8 mouse cellular contexts compared by ENCODE assay signal in the genomic region with DNA sequence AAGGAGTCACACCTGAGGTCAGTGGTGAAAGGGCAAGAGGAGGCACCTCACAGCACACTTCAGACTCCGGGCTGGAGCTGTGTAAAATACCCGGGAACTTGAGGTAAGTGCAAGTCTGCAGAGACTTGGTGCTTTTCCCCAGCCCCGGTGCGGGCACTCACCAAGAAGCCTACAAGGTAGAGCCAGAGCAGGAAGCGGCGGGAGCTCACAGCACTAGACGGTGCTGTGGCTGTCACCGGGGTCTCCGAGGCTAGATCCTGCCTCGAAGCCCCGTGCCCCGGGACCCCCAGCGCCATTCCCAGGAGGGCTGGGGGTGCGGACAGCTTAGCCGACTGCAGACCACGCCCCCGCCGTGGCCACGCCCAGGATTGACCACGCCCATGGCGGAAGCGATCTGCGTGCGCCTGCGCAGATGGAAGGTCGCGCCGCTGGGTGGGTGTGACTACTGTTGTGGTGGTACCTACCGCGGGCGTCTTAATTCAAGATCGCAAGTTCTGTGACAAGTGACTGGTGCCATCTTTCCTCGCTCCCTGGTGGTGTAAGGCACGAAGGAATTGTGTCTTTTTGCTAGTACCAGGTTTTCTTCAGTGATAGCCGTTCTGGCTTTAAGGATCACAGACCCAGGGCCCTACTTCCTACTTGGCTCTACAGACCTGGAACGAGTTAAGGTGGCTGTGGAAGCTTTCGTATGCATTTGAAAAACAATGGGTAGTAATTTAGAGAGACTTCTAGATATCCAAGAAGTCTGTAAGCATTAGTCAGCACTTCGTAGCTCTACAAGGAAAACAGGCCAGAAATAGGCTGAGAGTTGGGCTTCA. TPM values are rescaled to one million over a fixed set of nuclear protein-coding genes. Genes with fewer than 3 reads are reported as not detected.
A peak's percentile ranks its signal among the peaks of the same experiment; 100 is the strongest.
DNase-seq lines count a peak whose midpoint lies in the region; ATAC-seq lines count a peak whose summit lies in the region.

A gene (minus strand): TSS at position 364 of the 818 bp plus-strand sequence.

- no peak within 1 kb of the TSS for H3K27ac ChIP-seq in embryonic facial prominence, embryonic 11.5 days (replicated peaks; ENCODE audit: low read depth, low read length)
- H3K27ac ChIP-seq in limb, embryonic 10.5 days, result peak within 1 kb of the TSS; percentile 84
- H3K27ac ChIP-seq in midbrain, embryonic 12.5 days (replicated peaks), result no peak within 1 kb of the TSS

- no peaks in the 10 kb centered on the region for H3K9me3 ChIP-seq in embryonic facial prominence, embryonic 11.5 days (replicated peaks; ENCODE audit: control insufficient read depth, low read length)
- no peaks in the 10 kb centered on the region for H3K9me3 ChIP-seq in limb, embryonic 10.5 days (replicated peaks)
- no peaks in the 10 kb centered on the region for H3K9me3 ChIP-seq in midbrain, embryonic 12.5 days

- H3K27me3 ChIP-seq in embryonic facial prominence, embryonic 11.5 days (ENCODE audit: control insufficient read depth, insufficient read depth, low read length), result no peaks in the 10 kb centered on the region
- H3K27me3 ChIP-seq in limb, embryonic 10.5 days (ENCODE audit: low read depth, poor library complexity, severe bottlenecking), result no peaks in the 10 kb centered on the region; the same call in 1 of the 2 replicates
- no peaks in the 10 kb centered on the region for H3K27me3 ChIP-seq in midbrain, embryonic 12.5 days

- peak; percentile 89 for ATAC-seq in embryonic facial prominence, embryonic 11.5 days (replicated peaks; ENCODE audit: insufficient number of reproducible peaks, low FRiP score, low TSS enrichment, low read depth)
- peak; percentile 90 for ATAC-seq in midbrain, embryonic 12.5 days (ENCODE audit: low FRiP score, low read depth)

- H3K36me3 ChIP-seq in embryonic facial prominence, embryonic 11.5 days (replicated peaks; ENCODE audit: control insufficient read depth, insufficient read depth, low read depth, low read length), result no peaks in the 10 kb centered on the region
- H3K36me3 ChIP-seq in limb, embryonic 10.5 days, result no peaks in the 10 kb centered on the region
- H3K36me3 ChIP-seq in midbrain, embryonic 12.5 days, result no peaks in the 10 kb centered on the region

- no peaks in the 10 kb centered on the region for H3K4me1 ChIP-seq in embryonic facial prominence, embryonic 11.5 days (ENCODE audit: control insufficient read depth, insufficient read depth, low read length)
- H3K4me1 ChIP-seq in limb, embryonic 10.5 days, result peaks cover 10% of the 10 kb centered on the region
- H3K4me1 ChIP-seq in midbrain, embryonic 12.5 days, result 0 out of 2 replicates have a peak, but pooled peaks cover 5% of the 10 kb centered on the region

- peak within 1 kb of the TSS; percentile 64 for H3K9ac ChIP-seq in embryonic facial prominence, embryonic 11.5 days (replicated peaks; ENCODE audit: low read length)
- peak within 1 kb of the TSS; percentile 25; the same call in 1 of the 2 replicates for H3K9ac ChIP-seq in midbrain, embryonic 12.5 days (replicated peaks)

- H3K4me3 ChIP-seq in embryonic facial prominence, embryonic 11.5 days (ENCODE audit: low read depth, low read length), result peak within 1 kb of the TSS; percentile 56
- peak within 1 kb of the TSS; percentile 74 for H3K4me3 ChIP-seq in limb, embryonic 10.5 days
- peak within 1 kb of the TSS; percentile 59 for H3K4me3 ChIP-seq in midbrain, embryonic 12.5 days

- peak within 1 kb of the TSS; percentile 68 for H3K4me2 ChIP-seq in embryonic facial prominence, embryonic 11.5 days (ENCODE audit: low read depth, low read length)
- peak within 1 kb of the TSS; percentile 68 for H3K4me2 ChIP-seq in midbrain, embryonic 12.5 days (replicated peaks)

- WGBS in embryonic facial prominence, embryonic 11.5 days, result 4% methylated on average over 38 of the region's 38 CpGs
- WGBS in limb, embryonic 10.5 days, result 6% methylated on average over 38 of the region's 38 CpGs
- WGBS in midbrain, embryonic 12.5 days, result 7% methylated on average over 38 of the region's 38 CpGs

- DNase-seq in adrenal gland, postnatal 25 days, result peak; percentile 94
- DNase-seq in embryonic facial prominence, embryonic 11.5 days (ENCODE audit: low spot score), result peak; percentile 90
- DNase-seq in heart, adult 11 months, result peak; percentile 98
- peak; percentile 87 for DNase-seq in kidney, adult 11 months
- peak; percentile 96 for DNase-seq in limb, embryonic 10.5 days (ENCODE audit: low spot score)
- DNase-seq in skeletal muscle tissue, adult 2 months (ENCODE audit: low read depth, low spot score), result peak; percentile 81
- no peak for DNase-seq in MN1 (ENCODE audit: low spot score)

RNA-seq across cellular contexts. Expression of the gene that starts here (rescaled TPM):
- total RNA-seq in adrenal gland, postnatal 25 days (2021), result 2.9 and 5.3 TPM in 2 replicates
- 2.6 and 3.8 TPM in 2 replicates for polyA plus RNA-seq in embryonic facial prominence, embryonic 11.5 days (2014; fragmentation: Nextera tagmentation; extraction: Ambion mirVana)
- polyA plus RNA-seq in limb, embryonic 10.5 days (2016; fragmentation: Nextera tagmentation; extraction: Ambion mirVana), result 2.1 and 3.4 TPM in 2 replicates
- 2.7 and 3.1 TPM in 2 replicates for polyA plus RNA-seq in midbrain, embryonic 12.5 days (2016; fragmentation: Nextera tagmentation; extraction: Ambion mirVana)
